Mouse (Mus musculus) liver, embryonic 14.5 days (tissue): ENCODE measurements at regions not wholly inside any gene's neighbourhood (a gene's known extent, or its start where the extent isn't known, plus 50 kb on each side); places are given as distances from the start of the nearest gene placed in this dataset.

Experiments used
- ATAC-seq: fragments of 200-750 bp; cut with Nextera tagmentation; 2 replicates; pipeline ENCODE4 v1.8.0; 2017; ENCODE audit warnings: moderate number of reproducible peaks, mild to moderate bottlenecking, moderate library complexity; ENCODE audit not compliant: insufficient read depth
- DNase-seq, 3 experiments: peaks; one replicate each; pipeline ENCODE4 v3.0.0-alpha.2; 2012 to 2013; ENCODE audit warnings: low read depth in 3 of 3, low spot score in 3 of 3
- H3K27ac ChIP-seq: fragments of 300-500 bp; sonication (generic); 2 replicates; pipeline ENCODE4 v1.5.1; 2014; ENCODE audit warnings: moderate library complexity, mild to moderate bottlenecking, control low read depth, inconsistent platforms
- H3K27me3 ChIP-seq: fragments of 300-500 bp; sonication (generic); 2 replicates; pipeline ENCODE4 v1.6.1; 2014; ENCODE audit warnings: mild to moderate bottlenecking, low read length, moderate library complexity; ENCODE audit not compliant: control insufficient read depth, insufficient read depth
- H3K36me3 ChIP-seq: fragments of 300-500 bp; sonication (generic); replicated peaks from 2 replicates; pipeline ENCODE4 v1.6.1; 2014; ENCODE audit warnings: low read depth; ENCODE audit not compliant: control insufficient read depth, insufficient read depth
- H3K4me1 ChIP-seq, 2 experiments: fragments of 200-500 bp in 1 of 2; fragments of 300-500 bp in 1 of 2; sonication (generic) in 1 of 2; replicated peaks; 2 replicates each; pipeline ENCODE4 v1.6.1; 2012 to 2014; ENCODE audit warnings: antibody characterized with exemption in 1 of 2, inconsistent platforms in 1 of 2, low read length in 1 of 2; ENCODE audit not compliant: control insufficient read depth in 2 of 2, insufficient read depth in 2 of 2
- H3K4me2 ChIP-seq: fragments of 300-500 bp; sonication (generic); 2 replicates; pipeline ENCODE4 v1.6.1; 2014; ENCODE audit warnings: low read depth, mild to moderate bottlenecking, control low read depth, moderate library complexity
- H3K4me3 ChIP-seq, 2 experiments: fragments of 200-500 bp in 1 of 2; fragments of 300-500 bp in 1 of 2; sonication (generic) in 1 of 2; 2 replicates each; pipeline ENCODE4 v1.5.1; 2012 to 2014; ENCODE audit warnings: low read depth in 2 of 2, low read length in 2 of 2, mild to moderate bottlenecking in 2 of 2, control low read depth in 1 of 2, inconsistent platforms in 1 of 2, moderate library complexity in 1 of 2; ENCODE audit not compliant: insufficient read depth in 1 of 2
- H3K9ac ChIP-seq: fragments of 300-500 bp; sonication (generic); replicated peaks from 2 replicates; pipeline ENCODE4 v1.6.1; 2014; ENCODE audit warnings: mild to moderate bottlenecking, control low read depth, moderate library complexity
- H3K9me3 ChIP-seq: fragments of 300-500 bp; sonication (generic); 2 replicates; pipeline ENCODE4 v1.6.1; 2016; ENCODE audit warnings: low read length, mixed read lengths; ENCODE audit not compliant: control insufficient read depth
- CTCF ChIP-seq: IDR thresholded peaks from 2 replicates; pipeline ENCODE4 v1.5.1; 2016; ENCODE audit warnings: antibody characterized with exemption, low read depth, control low read depth
- EP300 ChIP-seq: IDR thresholded peaks from 2 replicates; pipeline ENCODE4 v1.6.1; 2016; ENCODE audit warnings: antibody characterized with exemption, low read depth
- WGBS: fragments of 180-500 bp; shearing (Covaris S2); extraction: QIAGEN DNeasy Blood & Tissue Kit; methylation state at CpG from one replicate; pipeline ENCODE4 v1.1.7; 2014; ENCODE audit not compliant: insufficient replicate concordance; 5-methylcytosine and 5-hydroxymethylcytosine counted together

- H3K4me3 ChIP-seq, result no peak overlapping the region
- no peak overlapping the region for H3K27ac ChIP-seq
- no peak for DNase-seq
- no peaks in the 10 kb centered on the region for H3K4me1 ChIP-seq
- no peaks in the 10 kb centered on the region for H3K27me3 ChIP-seq
- WGBS, result 65% methylated on average over 8 of the region's 8 CpGs
- H3K9ac ChIP-seq, result no peak overlapping the region
- TF ChIP-seq CTCF (no peak), EP300 (no peak)
- no peaks in the 10 kb centered on the region for H3K9me3 ChIP-seq
- no peaks in the 10 kb centered on the region for H3K36me3 ChIP-seq
- no peak overlapping the region for H3K4me2 ChIP-seq
- ATAC-seq, result no peak
Observed at GRCm38 (mm10) chr11:113187407-113187806, 405.4 kb downstream of the Sox9 start.

GRCm38 (mm10) chr11:113188263-113188920, 406.4 kb downstream of the Sox9 start:
- no peak overlapping the region for H3K27ac ChIP-seq
- no peak overlapping the region for H3K9ac ChIP-seq
- ATAC-seq (no peak), DNase-seq (no peak)
- H3K36me3 ChIP-seq, result no peaks in the 10 kb centered on the region
- WGBS, result 28% methylated on average over 4 of the region's 4 CpGs
- no peaks in the 10 kb centered on the region for H3K4me1 ChIP-seq
- TF ChIP-seq CTCF, result no peak
- no peak for TF ChIP-seq EP300
- H3K4me2 ChIP-seq, result no peak overlapping the region
- H3K27me3 ChIP-seq, result no peaks in the 10 kb centered on the region
- H3K4me3 ChIP-seq, result no peak overlapping the region
- H3K9me3 ChIP-seq, result no peaks in the 10 kb centered on the region

GRCm38 (mm10) chr11:113190006-113190405, 408.0 kb downstream of the Sox9 start:
- no peaks in the 10 kb centered on the region for H3K36me3 ChIP-seq
- TF ChIP-seq CTCF, result no peak
- TF ChIP-seq EP300, result no peak
- DNase-seq, result no peak
- WGBS, result 44% methylated on average over 6 of the region's 6 CpGs
- H3K9ac ChIP-seq, result no peak overlapping the region
- H3K27ac ChIP-seq, result no peak overlapping the region
- H3K4me2 ChIP-seq, result no peak overlapping the region
- ATAC-seq, result no peak
- no peaks in the 10 kb centered on the region for H3K27me3 ChIP-seq
- H3K4me3 ChIP-seq, result no peak overlapping the region
- no peaks in the 10 kb centered on the region for H3K4me1 ChIP-seq
- no peaks in the 10 kb centered on the region for H3K9me3 ChIP-seq

GRCm38 (mm10) chr11:113190520-113190919, 408.5 kb downstream of the Sox9 start:
- no peak overlapping the region for H3K9ac ChIP-seq
- H3K9me3 ChIP-seq, result no peaks in the 10 kb centered on the region
- DNase-seq (no peak), ATAC-seq (no peak)
- no peaks in the 10 kb centered on the region for H3K27me3 ChIP-seq
- 38% methylated on average over 4 of the region's 4 CpGs for WGBS
- no peaks in the 10 kb centered on the region for H3K36me3 ChIP-seq
- H3K4me2 ChIP-seq, result no peak overlapping the region
- no peak overlapping the region for H3K4me3 ChIP-seq
- no peaks in the 10 kb centered on the region for H3K4me1 ChIP-seq
- TF ChIP-seq CTCF (no peak), EP300 (no peak)
- H3K27ac ChIP-seq, result no peak overlapping the region

GRCm38 (mm10) chr11:113191006-113191405, 409.0 kb downstream of the Sox9 start:
- DNase-seq, result no peak
- Histone ChIP-seq H3K36me3 (no peaks in the 10 kb centered on the region), H3K9me3 (no peaks in the 10 kb centered on the region), H3K27ac (no peak overlapping the region), H3K4me2 (no peak overlapping the region), H3K9ac (no peak overlapping the region), H3K4me3 (no peak overlapping the region), H3K4me1 (no peaks in the 10 kb centered on the region), H3K27me3 (no peaks in the 10 kb centered on the region)
- TF ChIP-seq CTCF, result no peak
- no peak for TF ChIP-seq EP300
- no peak for ATAC-seq
- 66% methylated on average over 7 of the region's 7 CpGs for WGBS
